Mouse (Mus musculus) midbrain, embryonic 14.5 days (tissue): ENCODE data around the gene Apol7c. TPM values are rescaled to one million over a fixed set of nuclear protein-coding genes. Genes with fewer than 3 reads are reported as not detected.
"Not testable (repeated sequence)": the region's sequence is repeated elsewhere in the genome, so short reads cannot be mapped to it uniquely, and the experiment has no call there.

Source experiments
- ATAC-seq: fragments of 200-750 bp; cut with Nextera tagmentation; 2 replicates; pipeline ENCODE4 v1.8.0; 2017; ENCODE audit warnings: moderate number of reproducible peaks, moderate library complexity; ENCODE audit not compliant: low FRiP score, low TSS enrichment
- DNase-seq: peaks from one replicate; pipeline ENCODE4 v3.0.0-alpha.2; 2015
- H3K27ac ChIP-seq: fragments of 300-500 bp; sonication (generic); replicated peaks from 2 replicates; pipeline ENCODE4 v1.5.1; 2014; ENCODE audit warnings: mild to moderate bottlenecking, low read depth, low read length, moderate library complexity
- H3K27me3 ChIP-seq: fragments of 300-500 bp; sonication (generic); 2 replicates; pipeline ENCODE4 v1.6.1; 2014; ENCODE audit warnings: low read length, control low read depth, mixed read lengths; ENCODE audit not compliant: control insufficient read depth, insufficient read depth
- H3K36me3 ChIP-seq: fragments of 300-500 bp; sonication (generic); 2 replicates; pipeline ENCODE4 v1.6.1; 2014; ENCODE audit warnings: low read length, control low read depth; ENCODE audit not compliant: control insufficient read depth, insufficient read depth
- H3K4me1 ChIP-seq: fragments of 300-500 bp; sonication (generic); 2 replicates; pipeline ENCODE4 v1.6.1; 2014; ENCODE audit warnings: mild to moderate bottlenecking, antibody characterized with exemption, low read length, control low read depth; ENCODE audit not compliant: control insufficient read depth, insufficient read depth
- H3K4me2 ChIP-seq: fragments of 300-500 bp; sonication (generic); 2 replicates; pipeline ENCODE4 v1.6.1; 2014; ENCODE audit warnings: mild to moderate bottlenecking, low read length, moderate library complexity
- H3K4me3 ChIP-seq: fragments of 300-500 bp; sonication (generic); replicated peaks from 2 replicates; pipeline ENCODE4 v1.5.1; 2014; ENCODE audit warnings: low read depth, low read length
- H3K9ac ChIP-seq: fragments of 300-500 bp; sonication (generic); replicated peaks from 2 replicates; pipeline ENCODE4 v1.6.1; 2014; ENCODE audit warnings: mild to moderate bottlenecking, low read length, moderate library complexity
- H3K9me3 ChIP-seq: fragments of 300-500 bp; sonication (generic); 2 replicates; pipeline ENCODE4 v1.6.1; 2016; ENCODE audit warnings: low read length, control low read depth, mixed read lengths; ENCODE audit not compliant: control insufficient read depth
- WGBS: fragments of 180-500 bp; shearing (Covaris S2); extraction: QIAGEN DNeasy Blood & Tissue Kit; methylation state at CpG from one replicate; pipeline ENCODE4 v1.1.7; 2014; 5-methylcytosine and 5-hydroxymethylcytosine counted together
- polyA plus RNA-seq: library from polyadenylated mRNA; unstranded; fragments of >200 nt; fragmentation: Nextera tagmentation; extraction: Ambion mirVana; gene quantifications from 2 replicates; pipeline ENCODE4 v1.2.1, GENCODE M21; 2014

Gene Apol7c
- polyA plus RNA-seq, 1 experiment from 2014 or later: not detected

GRCm38 (mm10) chr15:77507966-77508365 lies 25.1 kb downstream of the Apol7c start, which contains the start of gene Apol11a:
TSS of gene Apol11a (plus strand) at chr15:77508271.
- not testable (repeated sequence) for H3K4me2 ChIP-seq, H3K27ac ChIP-seq, H3K36me3 ChIP-seq

GRCm38 (mm10) chr15:77494694-77495093 lies 38.4 kb downstream of the Apol7c start:
- H3K9me3 ChIP-seq, H3K4me1 ChIP-seq, H3K36me3 ChIP-seq, ATAC-seq, H3K27ac ChIP-seq, H3K27me3 ChIP-seq, DNase-seq, H3K4me2 ChIP-seq, H3K9ac ChIP-seq, H3K4me3 ChIP-seq: not testable (repeated sequence)
- 64% methylated on average over 1 of the region's 1 CpGs for WGBS

More at GRCm38 (mm10) chr15:77507966-77508365, 25.1 kb downstream of the Apol7c start, which contains the start of gene Apol11a:
- ATAC-seq, H3K4me3 ChIP-seq, DNase-seq, H3K27me3 ChIP-seq, H3K9me3 ChIP-seq, H3K4me1 ChIP-seq, H3K9ac ChIP-seq: not testable (repeated sequence)

- not testable (repeated sequence) for H3K27ac ChIP-seq, H3K4me3 ChIP-seq, H3K9ac ChIP-seq, ATAC-seq, DNase-seq, H3K4me2 ChIP-seq, H3K27me3 ChIP-seq, H3K36me3 ChIP-seq, H3K9me3 ChIP-seq, H3K4me1 ChIP-seq
- no CpG with 5 or more reads among the region's 1 CpGs for WGBS
Measured at GRCm38 (mm10) chr15:77493181-77493580, 39.9 kb downstream of the Apol7c start.

GRCm38 (mm10) chr15:77482140-77482794 lies 50.8 kb downstream of the Apol7c start:
- no peaks in the 10 kb centered on the region for H3K36me3 ChIP-seq
- H3K27ac ChIP-seq: no peak overlapping the region
- no peaks in the 10 kb centered on the region for H3K27me3 ChIP-seq
- WGBS: 74% methylated on average over 4 of the region's 4 CpGs
- no peaks in the 10 kb centered on the region for H3K9me3 ChIP-seq
- H3K9ac ChIP-seq: no peak overlapping the region
- no peaks in the 10 kb centered on the region for H3K4me1 ChIP-seq
- DNase-seq (no peak), ATAC-seq (no peak)
- H3K4me2 ChIP-seq: no peak overlapping the region
- H3K4me3 ChIP-seq: no peak overlapping the region

DNA sequence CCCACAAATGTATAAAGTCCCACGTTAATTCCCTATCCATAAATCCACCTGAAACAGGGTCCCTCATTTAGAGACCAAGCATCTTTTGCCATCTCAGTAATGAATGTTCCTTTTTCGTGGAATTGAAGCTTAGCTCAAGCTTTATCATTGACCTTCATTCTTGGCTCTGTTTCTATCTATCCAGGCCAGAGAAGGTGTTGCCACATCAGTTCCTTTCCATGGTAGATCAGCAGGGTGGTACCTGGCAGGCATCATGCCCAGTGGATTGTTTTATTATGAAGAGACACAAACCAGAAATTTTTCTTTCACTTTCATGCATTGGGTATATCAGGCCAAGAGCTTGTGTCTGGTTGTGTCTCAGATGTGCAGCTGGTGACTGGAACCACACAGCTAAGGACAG lies 56.4 kb downstream of the Apol7c start, which contains the start of gene Apol10a:
TSS of gene Apol10a (plus strand) at position 355 of the 400 bp plus-strand sequence.
- not testable (repeated sequence) for H3K9me3 ChIP-seq, H3K36me3 ChIP-seq, H3K27ac ChIP-seq, H3K27me3 ChIP-seq, H3K9ac ChIP-seq, ATAC-seq, H3K4me2 ChIP-seq, DNase-seq, H3K4me3 ChIP-seq, H3K4me1 ChIP-seq
- 70% methylated on average over 2 of the region's 2 CpGs for WGBS

Other genes starting within 250 kb of the Apol7c start
- 195 and 282 TPM in 2 replicates for gene Rbfox2, start 226.3 kb downstream of the Apol7c start, polyA plus RNA-seq
- gene Apol7a, start 134.2 kb downstream of the Apol7c start, polyA plus RNA-seq: not detected in 2 replicates
- gene Apol9a, start 122.2 kb downstream of the Apol7c start, polyA plus RNA-seq: not detected in 2 replicates
- not detected in 2 replicates for gene Apol7b, start 85.8 kb downstream of the Apol7c start, polyA plus RNA-seq
- gene Apol10a, start 56.3 kb downstream of the Apol7c start, polyA plus RNA-seq: not detected in 2 replicates
- not detected in 2 replicates for gene Apol11a, start 25.0 kb downstream of the Apol7c start, polyA plus RNA-seq
- gene 1700025B11Rik, start 28.6 kb upstream of the Apol7c start, polyA plus RNA-seq: not detected in 2 replicates
- 0.20 TPM in 1 of 2 replicates, not detected in the other for gene Apol10b, start 62.8 kb upstream of the Apol7c start, polyA plus RNA-seq
- not detected in 2 replicates for gene Gm36245, start 65.9 kb upstream of the Apol7c start, polyA plus RNA-seq
- gene Apol11b, start 110.0 kb upstream of the Apol7c start, polyA plus RNA-seq: not detected in 2 replicates
- not detected in 2 replicates for gene Apol7e, start 165.5 kb upstream of the Apol7c start, polyA plus RNA-seq
- not detected in 2 replicates for gene Apol9b, start 195.7 kb upstream of the Apol7c start, polyA plus RNA-seq
- gene Apol8, start 223.7 kb upstream of the Apol7c start, polyA plus RNA-seq: 0.11 TPM in 2 replicates